Mouse (Mus musculus) lung, postnatal 4 days (tissue): ENCODE measurements around the gene Tiam2.
A peak's percentile ranks its signal among the peaks of the same experiment; 100 is the strongest.

Experiments
- DNase-seq, 2 experiments: peaks; one replicate each; pipeline ENCODE4 v3.0.0; 2021

The Tiam2 gene

GRCm38 (mm10) chr17:3326148-3326902 is at the start of gene Tiam2:
Gene Tiam2, plus strand, starts transcription at chr17:3326573.
- peak; percentile 70 to 81 for DNase-seq

- no peak for DNase-seq
These were observed 46.1 kb upstream of the Tiam2 start for GRCm38 (mm10) chr17:3280321-3280720.

- DNase-seq, result no peak
These were observed 44.4 kb upstream of the Tiam2 start for GRCm38 (mm10) chr17:3281939-3282338.

- peak; percentile 24 to 62 for DNase-seq
These were observed 41.2 kb upstream of the Tiam2 start for GRCm38 (mm10) chr17:3285030-3285671.

GRCm38 (mm10) chr17:3286123-3286825 is 40.1 kb upstream of the Tiam2 start:
- DNase-seq, result no peak

- DNase-seq, result peak; percentile 58 to 76
These were observed 38.0 kb upstream of the Tiam2 start for GRCm38 (mm10) chr17:3288341-3288740.

- no peak for DNase-seq
These were observed 31.3 kb upstream of the Tiam2 start for GRCm38 (mm10) chr17:3295097-3295496.

GRCm38 (mm10) chr17:3299487-3299886 is 26.9 kb upstream of the Tiam2 start:
- peak in 1 of 2 experiments; percentile 33 for DNase-seq

- DNase-seq, result peak in 1 of 2 experiments; percentile 32
These were observed 20.4 kb upstream of the Tiam2 start for GRCm38 (mm10) chr17:3305926-3306325.

GRCm38 (mm10) chr17:3313711-3314624 is 12.4 kb upstream of the Tiam2 start:
- peak; percentile 82 to 90 for DNase-seq

GRCm38 (mm10) chr17:3314625-3315020 is 11.8 kb upstream of the Tiam2 start:
- DNase-seq, result peak in 1 of 2 experiments; percentile 26

GRCm38 (mm10) chr17:3315581-3315980 is 10.8 kb upstream of the Tiam2 start:
- no peak for DNase-seq

GRCm38 (mm10) chr17:3326903-3327279 is 518 bp downstream of the Tiam2 start:
- no peak for DNase-seq

- no peak for DNase-seq
These were observed 962 bp downstream of the Tiam2 start for GRCm38 (mm10) chr17:3327335-3327734.

GRCm38 (mm10) chr17:3328820-3329219 is 2.4 kb downstream of the Tiam2 start:
- DNase-seq, result no peak

GRCm38 (mm10) chr17:3329429-3329828 is 3.1 kb downstream of the Tiam2 start:
- DNase-seq, result no peak

GRCm38 (mm10) chr17:3331721-3332461 is 5.5 kb downstream of the Tiam2 start:
- DNase-seq, result peak; percentile 69 to 91

- no peak for DNase-seq
These were observed 9.9 kb downstream of the Tiam2 start for GRCm38 (mm10) chr17:3336161-3336739.

- DNase-seq, result no peak
These were observed 10.6 kb downstream of the Tiam2 start for GRCm38 (mm10) chr17:3336887-3337524.

GRCm38 (mm10) chr17:3337525-3337888 is 11.1 kb downstream of the Tiam2 start:
- DNase-seq, result no peak

GRCm38 (mm10) chr17:3338821-3339220 is 12.4 kb downstream of the Tiam2 start:
- peak; percentile 19 to 76 for DNase-seq
